Mouse (Mus musculus) hindbrain, postnatal 0 days (tissue): ENCODE data around the gene Nrip3. TPM values are rescaled to one million over a fixed set of nuclear protein-coding genes. Genes with fewer than 3 reads are reported as not detected.

Experiments used
- ATAC-seq: fragments of 200-750 bp; cut with Nextera tagmentation; 2 replicates; pipeline ENCODE4 v1.8.0; 2017; ENCODE audit warnings: mild to moderate bottlenecking, moderate TSS enrichment, moderate library complexity
- DNase-seq: peaks from one replicate; pipeline ENCODE4 v3.0.0-alpha.2; 2015; ENCODE audit warnings: low spot score
- H3K27ac ChIP-seq: fragments of 300-500 bp; sonication (generic); 2 replicates; pipeline ENCODE4 v1.5.1; 2014; ENCODE audit warnings: mild to moderate bottlenecking
- H3K27me3 ChIP-seq: fragments of 300-500 bp; sonication (generic); 2 replicates; pipeline ENCODE4 v1.6.1; 2014; ENCODE audit warnings: low read length, mixed read lengths; ENCODE audit not compliant: insufficient read depth
- H3K36me3 ChIP-seq: fragments of 300-500 bp; sonication (generic); 2 replicates; pipeline ENCODE4 v1.6.1; 2014; ENCODE audit warnings: low read length, mixed read lengths; ENCODE audit not compliant: insufficient read depth
- H3K4me1 ChIP-seq: fragments of 300-500 bp; sonication (generic); 2 replicates; pipeline ENCODE4 v1.6.1; 2014; ENCODE audit warnings: antibody characterized with exemption, low read length, mixed read lengths; ENCODE audit not compliant: insufficient read depth
- H3K4me2 ChIP-seq: fragments of 300-500 bp; sonication (generic); 2 replicates; pipeline ENCODE4 v1.6.1; 2014; ENCODE audit warnings: low read depth, mild to moderate bottlenecking, low read length, moderate library complexity, mixed read lengths
- H3K4me3 ChIP-seq: fragments of 300-500 bp; sonication (generic); 2 replicates; pipeline ENCODE4 v1.5.1; 2014; ENCODE audit warnings: low read length
- H3K9ac ChIP-seq: fragments of 300-500 bp; sonication (generic); replicated peaks from 2 replicates; pipeline ENCODE4 v1.6.1; 2014; ENCODE audit warnings: mild to moderate bottlenecking, low read length, moderate library complexity, mixed read lengths
- H3K9me3 ChIP-seq: fragments of 300-500 bp; sonication (generic); 2 replicates; pipeline ENCODE4 v1.6.1; 2016; ENCODE audit warnings: low read length, mixed read lengths
- CTCF ChIP-seq: IDR thresholded peaks from 2 replicates; pipeline ENCODE4 v1.5.1; 2016; ENCODE audit warnings: antibody characterized with exemption, control low read depth, low read depth
- WGBS: fragments of 180-500 bp; shearing (Covaris S2); extraction: QIAGEN DNeasy Blood & Tissue Kit; methylation state at CpG from one replicate; pipeline ENCODE4 v1.1.7; 2014; 5-methylcytosine and 5-hydroxymethylcytosine counted together
- polyA plus RNA-seq: library from polyadenylated mRNA; unstranded; fragments of >200 nt; fragmentation: Nextera tagmentation; extraction: Ambion mirVana; gene quantifications from 2 replicates; pipeline ENCODE4 v1.2.1, GENCODE M21; 2015
- total RNA-seq: library from RNA; depleted of rRNA; stranded (reverse); fragments of >200 nt; gene quantifications from 2 replicates; pipeline ENCODE4 v1.2.3, GENCODE M21; 2014; rRNA removed

Nrip3 gene
- total RNA-seq = 24.4 and 25.9 TPM in 2 replicates
- 24.4 and 25.0 TPM in 2 replicates for polyA plus RNA-seq

DNA sequence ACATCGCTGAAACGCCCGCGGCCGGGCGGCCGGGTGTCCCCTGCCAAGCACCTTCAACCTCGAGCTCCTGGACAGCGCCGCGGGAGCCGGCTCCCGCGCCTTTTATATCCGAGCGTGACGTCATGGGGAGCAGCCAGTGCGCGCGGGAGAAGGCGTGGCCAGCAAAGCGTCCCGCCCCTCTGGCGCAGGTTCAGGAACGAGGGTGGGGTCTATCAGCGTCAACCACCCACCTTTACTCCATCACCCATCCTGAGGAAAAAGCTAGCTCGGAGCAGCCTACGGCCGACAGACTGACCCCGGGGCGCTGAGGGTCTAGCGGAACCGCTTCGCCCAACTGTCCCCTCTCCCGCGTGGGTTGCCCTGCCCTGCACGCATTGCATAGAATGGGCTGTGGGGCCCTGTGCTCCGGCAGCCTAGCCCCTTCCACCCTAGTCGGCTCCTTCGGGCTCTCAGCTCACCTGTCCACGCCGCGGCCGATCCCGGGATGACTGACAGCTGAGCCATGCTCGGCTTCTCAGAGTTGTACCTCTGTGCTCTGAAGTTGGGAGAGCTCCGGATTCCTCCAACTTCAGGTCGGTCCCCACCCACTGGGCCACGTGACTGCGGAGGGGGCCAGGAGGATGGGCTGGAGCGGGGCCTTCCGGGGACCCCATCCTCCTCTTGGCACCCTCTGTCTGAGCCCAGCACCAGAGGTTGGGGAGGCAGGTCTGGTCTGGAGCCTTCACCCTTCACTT is at the start of gene Nrip3:
TSS of gene Nrip3 (minus strand) at position 556 of the 734 bp plus-strand sequence.
- TF ChIP-seq CTCF = no peak
- DNase-seq (peak; percentile 91), ATAC-seq (peak; percentile 89)
- Histone ChIP-seq H3K27ac (peak within 1 kb of the TSS; percentile 48; the same call in 1 of the 2 replicates), H3K4me2 (peak within 1 kb of the TSS; percentile 90), H3K9me3 (no peaks in the 10 kb centered on the region), H3K36me3 (no peaks in the 10 kb centered on the region), H3K4me1 (peaks cover 3% of the 10 kb centered on the region; the same call in 1 of the 2 replicates), H3K4me3 (peak within 1 kb of the TSS; percentile 68), H3K27me3 (peaks cover 3% of the 10 kb centered on the region; the same call in 1 of the 2 replicates), H3K9ac (peak within 1 kb of the TSS; percentile 64)
- WGBS = 1% methylated on average over 52 of the region's 52 CpGs

DNA sequence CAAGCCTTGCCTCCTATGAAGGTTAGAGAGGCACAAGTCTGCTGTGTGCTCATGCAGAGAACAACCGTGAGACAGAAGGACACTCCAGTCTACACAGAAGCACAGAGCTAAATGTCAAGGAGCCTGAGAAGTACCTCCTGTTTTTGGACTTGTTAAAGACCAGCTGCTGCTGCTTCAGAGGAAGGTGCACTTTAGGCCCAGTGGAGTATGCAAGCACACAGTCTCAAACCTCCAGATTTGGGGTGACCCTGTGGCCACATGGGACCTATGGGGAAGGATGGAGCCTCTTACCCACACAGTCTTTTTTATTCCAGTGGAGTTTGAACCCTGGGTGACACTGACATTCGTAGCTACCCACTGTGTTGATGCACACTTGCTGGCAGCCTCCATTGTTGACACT is 49.6 kb upstream of the Nrip3 start:
- no peak for TF ChIP-seq CTCF
- Histone ChIP-seq H3K4me1 (0 out of 2 replicates have a peak, but pooled peaks cover 4% of the 10 kb centered on the region), H3K27me3 (no peaks in the 10 kb centered on the region), H3K9ac (no peak overlapping the region), H3K9me3 (no peaks in the 10 kb centered on the region), H3K36me3 (no peaks in the 10 kb centered on the region), H3K4me3 (no peak overlapping the region), H3K27ac (no peak overlapping the region), H3K4me2 (no peak overlapping the region)
- no peak for ATAC-seq
- 81% methylated on average over 2 of the region's 2 CpGs for WGBS
- DNase-seq = no peak

DNA sequence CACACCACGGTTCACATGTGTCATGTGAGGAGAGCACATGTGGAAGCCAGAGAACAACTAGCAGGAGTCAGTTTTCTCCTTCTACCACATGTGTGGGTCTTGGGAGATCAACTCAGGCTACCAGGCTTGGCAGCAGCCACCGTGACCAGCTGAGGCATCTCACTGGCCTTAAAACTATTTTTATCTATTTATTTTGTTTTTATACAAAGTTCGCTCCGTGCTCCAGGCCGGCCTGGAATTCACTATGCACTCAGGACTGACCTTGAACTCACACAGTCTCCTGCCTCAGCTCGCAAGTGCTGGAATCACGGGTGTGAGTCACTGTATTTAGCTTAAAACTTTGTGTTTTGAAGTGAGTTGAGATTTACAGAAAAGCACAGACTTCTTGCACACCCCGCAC is 45.1 kb upstream of the Nrip3 start:
- Histone ChIP-seq H3K4me1 (0 out of 2 replicates have a peak, but pooled peaks cover under 1% of the 10 kb centered on the region), H3K27me3 (no peaks in the 10 kb centered on the region), H3K27ac (no peak overlapping the region), H3K9ac (no peak overlapping the region), H3K4me2 (no peak overlapping the region), H3K4me3 (no peak overlapping the region), H3K9me3 (no peaks in the 10 kb centered on the region), H3K36me3 (no peaks in the 10 kb centered on the region)
- 91% methylated on average over 8 of the region's 8 CpGs for WGBS
- no peak for ATAC-seq
- DNase-seq = no peak
- no peak for TF ChIP-seq CTCF

DNA sequence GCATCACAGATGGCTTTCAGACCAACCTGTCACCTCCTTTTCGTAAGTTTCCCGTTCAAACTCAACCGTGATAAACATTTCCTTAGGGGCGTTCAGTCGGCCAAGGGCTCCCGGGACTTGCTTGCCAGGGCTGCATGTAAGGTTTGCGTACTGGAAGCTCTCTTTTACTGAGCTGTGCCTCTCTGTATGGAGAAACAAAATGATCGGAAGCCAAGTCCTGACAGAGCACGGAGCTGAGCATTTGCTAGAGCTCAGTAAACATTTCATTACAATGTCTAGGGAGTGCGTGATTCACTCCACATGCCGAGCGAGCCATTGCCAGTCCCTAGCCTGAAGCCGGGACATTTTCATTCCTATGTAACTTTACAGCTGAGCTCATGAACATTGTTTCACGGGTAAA is 43.5 kb upstream of the Nrip3 start:
- DNase-seq = no peak

DNA sequence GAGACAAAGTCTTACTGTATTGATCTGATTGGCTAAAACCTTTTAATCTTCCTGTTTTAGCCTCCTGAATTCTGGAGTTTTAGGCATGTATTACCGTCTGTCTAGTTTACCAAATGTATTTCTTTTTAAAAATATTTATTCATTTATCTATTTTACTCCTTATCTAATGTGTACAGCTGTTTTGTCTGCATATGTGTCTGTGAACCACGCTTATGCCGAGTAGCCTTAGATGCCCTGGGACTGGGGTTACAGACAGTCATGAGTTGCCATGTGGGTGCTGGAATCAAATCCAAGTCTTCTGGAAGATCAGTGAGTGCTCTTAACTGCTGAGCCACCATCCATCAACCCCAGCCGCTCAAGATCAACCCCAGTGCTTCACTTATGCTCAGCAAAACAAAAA is 36.8 kb upstream of the Nrip3 start:
- H3K9me3 ChIP-seq = no peaks in the 10 kb centered on the region
- no peak for TF ChIP-seq CTCF

More for the DNA sequence above, 43.5 kb upstream of the Nrip3 start:
- Histone ChIP-seq H3K9me3 (no peaks in the 10 kb centered on the region), H3K9ac (no peak overlapping the region), H3K27me3 (no peaks in the 10 kb centered on the region), H3K4me1 (no peaks in the 10 kb centered on the region), H3K4me3 (no peak overlapping the region), H3K36me3 (no peaks in the 10 kb centered on the region), H3K4me2 (no peak overlapping the region), H3K27ac (no peak overlapping the region)
- ATAC-seq = no peak
- WGBS = 56% methylated on average over 14 of the region's 14 CpGs
- TF ChIP-seq CTCF = no peak

DNA sequence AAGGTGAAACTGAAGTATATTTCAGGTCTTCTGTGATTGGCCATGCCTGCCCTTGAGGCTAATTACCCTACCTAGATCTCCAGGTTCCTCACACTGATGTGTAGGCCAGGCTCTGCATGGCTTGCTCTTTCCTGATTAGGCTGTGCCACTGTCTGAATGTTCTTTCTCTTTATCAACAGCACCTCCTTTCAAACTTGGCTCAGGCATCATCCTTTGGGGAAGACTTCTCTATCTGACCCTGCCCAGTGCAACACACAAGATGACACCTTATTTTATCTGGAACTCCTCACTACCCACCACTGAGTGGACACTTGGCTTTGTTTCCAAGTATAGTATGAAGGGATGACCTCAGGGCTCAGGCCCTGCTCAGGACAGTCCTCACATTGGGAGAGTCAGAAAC is 36.1 kb upstream of the Nrip3 start:
- DNase-seq (no peak), ATAC-seq (no peak)
- Histone ChIP-seq H3K27ac (no peak overlapping the region), H3K27me3 (no peaks in the 10 kb centered on the region), H3K9ac (no peak overlapping the region), H3K9me3 (no peaks in the 10 kb centered on the region), H3K4me2 (no peak overlapping the region), H3K4me3 (no peak overlapping the region), H3K36me3 (no peaks in the 10 kb centered on the region), H3K4me1 (no peaks in the 10 kb centered on the region)
- TF ChIP-seq CTCF = no peak

More for the DNA sequence above, 36.8 kb upstream of the Nrip3 start:
- H3K4me3 ChIP-seq = no peak overlapping the region
- no peaks in the 10 kb centered on the region for H3K36me3 ChIP-seq
- no peaks in the 10 kb centered on the region for H3K27me3 ChIP-seq
- no peak for ATAC-seq
- no peak overlapping the region for H3K4me2 ChIP-seq
- H3K9ac ChIP-seq = no peak overlapping the region
- no peaks in the 10 kb centered on the region for H3K4me1 ChIP-seq
- 92% methylated on average over 4 of the region's 4 CpGs for WGBS
- DNase-seq = no peak
- H3K27ac ChIP-seq = no peak overlapping the region
